Mouse (Mus musculus) kidney, adult 2 months (tissue): Measurements from ENCODE around the gene Ss18l2. TPM values are rescaled to one million over a fixed set of nuclear protein-coding genes. Genes with fewer than 3 reads are reported as not detected.

Experiments
- DNase-seq: peaks from one replicate; pipeline ENCODE4 v3.0.0; 2021
- H3K27ac ChIP-seq: fragments of 200-500 bp; 2 replicates; pipeline ENCODE4 v1.5.1; 2012; ENCODE audit warnings: low read depth, low read length, control low read depth, inconsistent platforms; ENCODE audit not compliant: insufficient read depth
- H3K27me3 ChIP-seq: fragments of 200-500 bp; replicated peaks from 2 replicates; pipeline ENCODE4 v1.6.1; 2012; ENCODE audit warnings: mild to moderate bottlenecking, moderate library complexity, low read length, inconsistent platforms; ENCODE audit not compliant: control insufficient read depth, insufficient read depth
- H3K36me3 ChIP-seq: fragments of 200-500 bp; 2 replicates; pipeline ENCODE4 v1.6.1; 2012; ENCODE audit warnings: mild to moderate bottlenecking, moderate library complexity, low read length, inconsistent platforms; ENCODE audit not compliant: control insufficient read depth, insufficient read depth
- H3K4me1 ChIP-seq: fragments of 200-500 bp; 2 replicates; pipeline ENCODE4 v1.6.1; 2011; ENCODE audit warnings: low read length; ENCODE audit not compliant: control insufficient read depth, insufficient read depth
- H3K4me3 ChIP-seq: fragments of 200-500 bp; 2 replicates; pipeline ENCODE4 v1.5.1; 2011; ENCODE audit warnings: mild to moderate bottlenecking, low read depth, low read length, control low read depth; ENCODE audit not compliant: insufficient read depth
- CTCF ChIP-seq: fragments of 200-500 bp; conservative IDR thresholded peaks from 2 replicates; pipeline ENCODE4 v1.5.1; 2011; ENCODE audit warnings: low read depth, mild to moderate bottlenecking, control low read depth, low read length, moderate library complexity, mixed read lengths; ENCODE audit not compliant: insufficient read depth, insufficient read length
- POLR2A ChIP-seq: fragments of 200-500 bp; IDR thresholded peaks from one replicate; pipeline ENCODE4 v1.6.1; 2011; ENCODE audit warnings: low read depth, low read length, control low read depth
- WGBS: fragments of 180-500 bp; shearing (Covaris S2); methylation state at CpG from one replicate; pipeline ENCODE4 v1.1.7; 2018; 5-methylcytosine and 5-hydroxymethylcytosine counted together
- polyA plus RNA-seq: library from polyadenylated mRNA; depleted of rRNA; stranded (reverse); fragments of >200 nt; gene quantifications from 2 replicates; pipeline ENCODE4 v1.2.3, GENCODE M21; 2012; rRNA removed

Ss18l2 gene
- polyA plus RNA-seq, 1 experiment = 61.5 TPM

- 1% methylated on average over 90 of the region's 97 CpGs for whole genome bisulfite sequencing
- peak within 1 kb of the TSS; percentile 87 for H3K4me3 ChIP-seq
- H3K27ac ChIP-seq = 0 out of 2 replicates have a peak within 1 kb of the TSS, but pooled peaks have one; percentile 27
- peak; percentile 46 for DNase-seq
- H3K27me3 ChIP-seq = no peaks in the 10 kb centered on the region
- TF ChIP-seq CTCF = no peak
- TF ChIP-seq POLR2A = no peak
- H3K4me1 ChIP-seq = peaks cover 7% of the 10 kb centered on the region
- peaks cover 1% of the 10 kb centered on the region; the same call in 1 of the 2 replicates for H3K36me3 ChIP-seq
Measured at GRCm38 (mm10) chr9:121759091-121760081, 49.3 kb downstream of the Ss18l2 start, which contains the start of gene Zfp651. Gene Zfp651, plus strand, starts transcription at chr9:121759330.

GRCm38 (mm10) chr9:121760271-121761090, 50.4 kb downstream of the Ss18l2 start:
- Histone ChIP-seq H3K27me3 (no peaks in the 10 kb centered on the region), H3K4me3 (peak overlapping the region; percentile 87), H3K36me3 (no peaks in the 10 kb centered on the region; the same call in 1 of the 2 replicates), H3K4me1 (peaks cover 7% of the 10 kb centered on the region), H3K27ac (no peak overlapping the region)
- peak; percentile 64 for DNase-seq
- 3% methylated on average over 43 of the region's 43 CpGs for WGBS
- TF ChIP-seq CTCF (no peak), POLR2A (no peak)

GRCm38 (mm10) chr9:121761091-121761665, 51.0 kb downstream of the Ss18l2 start:
- Histone ChIP-seq H3K4me3 (no peak overlapping the region), H3K4me1 (peaks cover 7% of the 10 kb centered on the region), H3K36me3 (no peaks in the 10 kb centered on the region), H3K27ac (no peak overlapping the region), H3K27me3 (no peaks in the 10 kb centered on the region)
- no peak for TF ChIP-seq CTCF
- no peak for TF ChIP-seq POLR2A
- WGBS = 73% methylated on average over 10 of the region's 10 CpGs
- DNase-seq = no peak

- TF ChIP-seq CTCF (no peak), POLR2A (no peak)
- H3K27me3 ChIP-seq = no peaks in the 10 kb centered on the region
- no peak for DNase-seq
- WGBS = 88% methylated on average over 8 of the region's 8 CpGs
- H3K36me3 ChIP-seq = no peaks in the 10 kb centered on the region
- H3K4me3 ChIP-seq = no peak overlapping the region
- peaks cover 7% of the 10 kb centered on the region for H3K4me1 ChIP-seq
- H3K27ac ChIP-seq = no peak overlapping the region
Measured at GRCm38 (mm10) chr9:121761787-121762186, 51.7 kb downstream of the Ss18l2 start.

GRCm38 (mm10) chr9:121762248-121762647, 52.1 kb downstream of the Ss18l2 start:
- 94% methylated on average over 10 of the region's 10 CpGs for WGBS
- no peak overlapping the region for H3K4me3 ChIP-seq
- no peaks in the 10 kb centered on the region for H3K36me3 ChIP-seq
- TF ChIP-seq CTCF = no peak
- TF ChIP-seq POLR2A = no peak
- H3K4me1 ChIP-seq = peaks cover 7% of the 10 kb centered on the region
- H3K27me3 ChIP-seq = no peaks in the 10 kb centered on the region
- no peak overlapping the region for H3K27ac ChIP-seq
- DNase-seq = no peak

DNA sequence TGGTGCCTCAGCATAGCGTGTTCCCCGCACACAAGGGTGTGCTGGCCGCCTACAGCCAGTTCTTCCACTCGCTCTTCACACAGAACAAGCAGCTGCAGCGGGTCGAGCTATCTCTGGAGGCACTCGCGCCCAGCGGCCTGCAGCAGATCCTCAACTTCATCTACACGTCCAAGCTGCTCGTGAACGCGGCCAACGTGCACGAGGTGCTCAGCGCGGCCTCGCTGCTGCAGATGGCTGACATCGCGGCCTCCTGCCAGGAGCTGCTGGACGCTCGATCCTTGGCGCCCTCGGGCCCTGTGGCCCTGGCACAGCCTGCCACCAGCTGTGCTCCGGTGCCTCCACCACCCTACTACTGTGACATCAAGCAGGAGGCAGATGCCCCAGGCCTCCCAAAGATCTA, 52.6 kb downstream of the Ss18l2 start:
- no peak for DNase-seq
- no peaks in the 10 kb centered on the region for H3K27me3 ChIP-seq
- H3K27ac ChIP-seq = no peak overlapping the region
- no peak for TF ChIP-seq POLR2A
- TF ChIP-seq CTCF = no peak
- peaks cover 7% of the 10 kb centered on the region for H3K4me1 ChIP-seq
- H3K36me3 ChIP-seq = no peaks in the 10 kb centered on the region
- WGBS = 88% methylated on average over 25 of the region's 25 CpGs
- H3K4me3 ChIP-seq = no peak overlapping the region

Other genes with a start within 250 kb of the Ss18l2 start
- gene Cck, start 214.6 kb upstream of the Ss18l2 start, polyA plus RNA-seq = 82.6 and 87.7 TPM in 2 replicates
- gene Lyzl4, start 68.2 kb upstream of the Ss18l2 start, polyA plus RNA-seq = 0.11 TPM in 1 of 2 replicates, not detected in the other
- gene Vipr1, start 67.6 kb upstream of the Ss18l2 start, polyA plus RNA-seq = 2.0 and 5.4 TPM in 2 replicates
- 6.6 and 7.4 TPM in 2 replicates for gene Sec22c, start 4.8 kb upstream of the Ss18l2 start, polyA plus RNA-seq
- gene Nktr, start 8.8 kb downstream of the Ss18l2 start, polyA plus RNA-seq = 24.8 and 28.5 TPM in 2 replicates
- gene Zfp651, start 49.0 kb downstream of the Ss18l2 start, polyA plus RNA-seq = 25.4 and 29.5 TPM in 2 replicates
- 1.6 TPM in 1 of 2 replicates, not detected in the other for gene Klhl40, start 67.3 kb downstream of the Ss18l2 start, polyA plus RNA-seq
- 19.1 and 22.5 TPM in 2 replicates for gene Hhatl, start 82.2 kb downstream of the Ss18l2 start, polyA plus RNA-seq
- 0.30 TPM in 2 replicates for gene Ccdc13, start 129.1 kb downstream of the Ss18l2 start, polyA plus RNA-seq
- 22.7 and 36.6 TPM in 2 replicates for gene Higd1a, start 148.0 kb downstream of the Ss18l2 start, polyA plus RNA-seq
- 0.94 and 1.1 TPM in 2 replicates for gene Ackr2, start 188.0 kb downstream of the Ss18l2 start, polyA plus RNA-seq
- gene Cyp8b1, start 206.0 kb downstream of the Ss18l2 start, polyA plus RNA-seq = 0.16 and 0.39 TPM in 2 replicates
- gene Fam198a, start 240.7 kb downstream of the Ss18l2 start, polyA plus RNA-seq = 0.25 and 0.65 TPM in 2 replicates